Mouse (Mus musculus): Measurements from ENCODE around the gene Mum1. TPM values are rescaled to one million over a fixed set of nuclear protein-coding genes. Genes with fewer than 3 reads are reported as not detected.

Mum1 gene
- polyA plus RNA-seq, 1 experiment from 2014 or later: 35.0 TPM

DNA sequence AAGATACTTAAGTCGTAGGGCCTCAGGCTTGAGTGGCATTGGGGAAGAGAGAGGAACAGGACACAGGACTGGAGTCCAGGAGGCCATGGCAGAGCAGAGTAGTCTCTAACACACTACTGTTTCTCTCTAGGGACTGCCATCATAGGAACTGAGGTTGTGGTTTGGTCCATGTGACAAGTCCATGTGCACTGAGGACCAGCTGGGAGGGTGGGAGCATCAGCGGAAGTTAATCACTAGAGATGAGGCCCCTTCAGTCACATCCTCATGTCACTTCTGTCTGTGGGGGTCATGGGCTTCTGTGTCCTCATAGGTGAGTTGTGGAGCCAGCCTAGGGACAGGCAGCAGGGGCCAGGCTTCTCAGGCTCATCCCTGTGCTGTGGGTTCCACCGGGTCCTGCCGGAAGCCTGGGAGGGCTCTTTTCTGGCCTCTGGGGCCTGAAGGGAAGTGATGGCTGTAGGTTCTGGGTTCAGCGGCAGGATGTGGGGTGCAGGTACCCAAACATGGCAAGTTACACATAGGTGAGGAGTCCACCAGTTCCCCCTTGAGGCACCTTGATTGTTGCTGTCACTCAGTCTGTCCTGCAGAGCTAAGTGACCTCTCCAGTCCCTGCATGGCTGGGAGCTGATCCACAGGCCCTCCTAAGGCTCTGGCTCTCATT, 45.1 kb downstream of the Mum1 start:
- Histone ChIP-seq H3K27me3 (ENCODE audit: control insufficient read depth, insufficient read depth, low read length) (no peaks in the 10 kb centered on the region), H3K4me1 (ENCODE audit: control insufficient read depth, insufficient read depth, low read length) (peaks cover 25% of the 10 kb centered on the region), H3K27ac (ENCODE audit: low read depth, low read length) (no peak overlapping the region), H3K4me2 (ENCODE audit: low read depth, low read length) (no peak overlapping the region), H3K4me3 (ENCODE audit: low read depth, low read length) (no peak overlapping the region), H3K36me3 (ENCODE audit: control insufficient read depth, insufficient read depth, low read length) (peaks cover 12% of the 10 kb centered on the region), H3K9ac (replicated peaks; ENCODE audit: low read depth, low read length) (0 out of 2 replicates have a peak overlapping the region, but pooled peaks have one; percentile 34), H3K9me3 (ENCODE audit: control insufficient read depth, low read length) (no peaks in the 10 kb centered on the region)
- no peak for ATAC-seq (ENCODE audit: low read depth)
- 87% methylated on average over 5 of the region's 5 CpGs for whole genome bisulfite sequencing

DNA sequence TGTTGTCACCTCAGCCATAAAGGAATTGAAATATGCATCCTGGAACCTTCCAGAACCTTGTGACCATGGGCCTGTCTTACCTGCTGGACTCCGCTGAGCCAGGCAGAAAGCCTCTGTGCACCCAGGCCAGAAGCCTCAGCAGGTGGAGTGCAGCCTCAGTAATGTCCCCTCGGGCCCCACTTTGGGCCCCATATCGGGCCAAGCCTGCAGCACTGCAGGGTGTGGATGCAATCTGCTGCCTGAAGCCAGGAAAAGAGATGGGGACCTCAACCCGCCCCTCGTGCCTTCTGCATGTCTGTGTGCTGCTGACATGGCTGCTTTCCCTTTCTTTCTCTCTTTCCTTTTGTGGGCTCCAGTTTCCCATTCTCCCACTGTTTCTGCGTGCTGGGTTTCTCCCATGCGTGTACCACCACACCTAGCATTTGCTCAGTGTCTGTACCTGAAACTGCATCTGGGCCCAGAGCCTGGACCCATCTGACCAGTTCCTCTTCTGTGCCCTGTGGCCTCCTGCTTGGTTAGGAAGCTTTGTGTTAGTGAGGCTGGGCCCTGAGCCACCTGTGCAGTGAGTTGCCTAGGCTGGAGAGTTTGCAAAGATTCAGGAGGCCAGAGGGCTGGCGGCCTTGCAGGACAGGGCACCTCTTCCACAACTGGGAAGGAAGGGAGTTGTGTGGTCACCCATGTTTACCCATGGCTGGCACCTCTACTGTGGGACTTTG, 45.8 kb downstream of the Mum1 start:
- 0 out of 2 replicates have a peak overlapping the region, but pooled peaks have one; percentile 16 for H3K9ac ChIP-seq (replicated peaks; ENCODE audit: low read depth, low read length)
- ATAC-seq (ENCODE audit: low read depth): no peak
- no peaks in the 10 kb centered on the region for H3K9me3 ChIP-seq (ENCODE audit: control insufficient read depth, low read length)
- peaks cover 16% of the 10 kb centered on the region for H3K36me3 ChIP-seq (ENCODE audit: control insufficient read depth, insufficient read depth, low read length)
- H3K4me1 ChIP-seq (ENCODE audit: control insufficient read depth, insufficient read depth, low read length): peaks cover 18% of the 10 kb centered on the region
- no peaks in the 10 kb centered on the region for H3K27me3 ChIP-seq (ENCODE audit: control insufficient read depth, insufficient read depth, low read length)
- no peak overlapping the region for H3K4me3 ChIP-seq (ENCODE audit: low read depth, low read length)
- H3K27ac ChIP-seq (ENCODE audit: low read depth, low read length): no peak overlapping the region
- 90% methylated on average over 8 of the region's 8 CpGs for WGBS
- H3K4me2 ChIP-seq (ENCODE audit: low read depth, low read length): no peak overlapping the region

- Histone ChIP-seq H3K9me3 (ENCODE audit: control insufficient read depth, low read length) (no peaks in the 10 kb centered on the region), H3K27ac (ENCODE audit: low read depth, low read length) (no peak overlapping the region), H3K9ac (replicated peaks; ENCODE audit: low read depth, low read length) (no peak overlapping the region), H3K36me3 (ENCODE audit: control insufficient read depth, insufficient read depth, low read length) (peaks cover 34% of the 10 kb centered on the region), H3K27me3 (ENCODE audit: control insufficient read depth, insufficient read depth, low read length) (no peaks in the 10 kb centered on the region), H3K4me3 (ENCODE audit: low read depth, low read length) (no peak overlapping the region), H3K4me2 (ENCODE audit: low read depth, low read length) (no peak overlapping the region), H3K4me1 (ENCODE audit: control insufficient read depth, insufficient read depth, low read length) (peaks cover 4% of the 10 kb centered on the region; the same call in 1 of the 2 replicates)
- 97% methylated on average over 3 of the region's 3 CpGs for WGBS
- ATAC-seq (ENCODE audit: low read depth): no peak
These were observed 47.6 kb downstream of the Mum1 start for GRCm38 (mm10) chr10:80273847-80274246.

- 87% methylated on average over 5 of the region's 5 CpGs for WGBS
- Histone ChIP-seq H3K27ac (ENCODE audit: low read depth, low read length) (no peak overlapping the region), H3K4me3 (ENCODE audit: low read depth, low read length) (no peak overlapping the region), H3K36me3 (ENCODE audit: control insufficient read depth, insufficient read depth, low read length) (peaks cover 55% of the 10 kb centered on the region), H3K9me3 (ENCODE audit: control insufficient read depth, low read length) (no peaks in the 10 kb centered on the region), H3K9ac (replicated peaks; ENCODE audit: low read depth, low read length) (no peak overlapping the region), H3K4me2 (ENCODE audit: low read depth, low read length) (no peak overlapping the region), H3K27me3 (ENCODE audit: control insufficient read depth, insufficient read depth, low read length) (no peaks in the 10 kb centered on the region), H3K4me1 (ENCODE audit: control insufficient read depth, insufficient read depth, low read length) (no peaks in the 10 kb centered on the region)
- ATAC-seq (ENCODE audit: low read depth): no peak
These were observed 50.0 kb downstream of the Mum1 start for GRCm38 (mm10) chr10:80276238-80276637.

DNA sequence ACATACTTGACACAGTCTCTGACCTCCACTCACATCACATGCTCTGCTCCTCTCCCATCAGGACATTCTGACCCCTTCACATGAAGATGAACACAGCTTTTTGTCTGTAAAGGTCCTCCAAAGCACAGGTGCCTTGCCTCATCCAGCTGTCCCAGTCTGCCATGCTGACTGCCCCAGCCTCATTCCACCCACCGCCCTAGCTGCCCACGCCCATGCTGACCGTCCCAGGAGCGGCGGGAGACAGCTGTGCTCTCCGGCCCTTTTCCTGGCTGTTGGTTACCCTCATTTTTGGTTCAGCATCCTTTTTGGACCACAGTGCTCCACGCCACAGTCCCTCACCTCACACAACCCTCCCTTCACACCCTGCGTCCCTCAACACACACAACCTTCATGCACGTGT, 52.2 kb downstream of the Mum1 start:
- Histone ChIP-seq H3K9me3 (ENCODE audit: control insufficient read depth, low read length) (no peaks in the 10 kb centered on the region), H3K4me1 (ENCODE audit: control insufficient read depth, insufficient read depth, low read length) (no peaks in the 10 kb centered on the region), H3K9ac (replicated peaks; ENCODE audit: low read depth, low read length) (no peak overlapping the region), H3K27me3 (ENCODE audit: control insufficient read depth, insufficient read depth, low read length) (no peaks in the 10 kb centered on the region), H3K4me2 (ENCODE audit: low read depth, low read length) (no peak overlapping the region), H3K27ac (ENCODE audit: low read depth, low read length) (no peak overlapping the region), H3K4me3 (ENCODE audit: low read depth, low read length) (no peak overlapping the region), H3K36me3 (ENCODE audit: control insufficient read depth, insufficient read depth, low read length) (peaks cover 74% of the 10 kb centered on the region)
- WGBS: 94% methylated on average over 9 of the region's 9 CpGs
- ATAC-seq (ENCODE audit: low read depth): no peak

DNA sequence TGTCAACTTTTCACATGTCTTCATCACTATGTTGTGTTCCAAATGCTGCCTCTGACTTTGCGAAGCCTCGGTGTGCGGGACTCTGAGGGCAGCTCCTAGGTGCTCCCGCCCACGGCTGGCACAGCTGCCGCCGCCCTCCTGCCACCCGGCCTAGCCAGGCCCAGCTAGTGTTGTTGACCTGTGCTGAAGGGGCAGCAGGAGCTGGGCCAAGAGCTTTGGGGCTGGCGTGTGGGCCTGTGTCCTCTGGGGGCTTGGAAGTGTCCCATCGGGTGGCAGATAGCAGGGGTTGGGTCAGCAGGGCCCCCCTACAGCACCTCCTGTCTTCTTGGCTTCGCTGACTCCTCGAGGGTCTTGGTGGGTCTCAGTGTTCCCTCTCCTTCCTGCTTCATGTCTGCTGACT, 53.0 kb downstream of the Mum1 start:
- H3K4me3 ChIP-seq (ENCODE audit: low read depth, low read length): no peak overlapping the region
- no peak overlapping the region for H3K9ac ChIP-seq (replicated peaks; ENCODE audit: low read depth, low read length)
- H3K4me1 ChIP-seq (ENCODE audit: control insufficient read depth, insufficient read depth, low read length): no peaks in the 10 kb centered on the region
- no peak for ATAC-seq (ENCODE audit: low read depth)
- H3K9me3 ChIP-seq (ENCODE audit: control insufficient read depth, low read length): no peaks in the 10 kb centered on the region
- H3K27me3 ChIP-seq (ENCODE audit: control insufficient read depth, insufficient read depth, low read length): no peaks in the 10 kb centered on the region
- no peak overlapping the region for H3K27ac ChIP-seq (ENCODE audit: low read depth, low read length)
- peaks cover 77% of the 10 kb centered on the region for H3K36me3 ChIP-seq (ENCODE audit: control insufficient read depth, insufficient read depth, low read length)
- WGBS: 95% methylated on average over 12 of the region's 12 CpGs
- no peak overlapping the region for H3K4me2 ChIP-seq (ENCODE audit: low read depth, low read length)

- Histone ChIP-seq H3K4me1 (ENCODE audit: control insufficient read depth, insufficient read depth, low read length) (no peaks in the 10 kb centered on the region), H3K9me3 (ENCODE audit: control insufficient read depth, low read length) (no peaks in the 10 kb centered on the region), H3K27me3 (ENCODE audit: control insufficient read depth, insufficient read depth, low read length) (no peaks in the 10 kb centered on the region), H3K36me3 (ENCODE audit: control insufficient read depth, insufficient read depth, low read length) (peaks cover 88% of the 10 kb centered on the region), H3K4me3 (ENCODE audit: low read depth, low read length) (no peak overlapping the region), H3K9ac (replicated peaks; ENCODE audit: low read depth, low read length) (no peak overlapping the region; the same call in 1 of the 2 replicates), H3K4me2 (ENCODE audit: low read depth, low read length) (no peak overlapping the region), H3K27ac (ENCODE audit: low read depth, low read length) (no peak overlapping the region)
- 94% methylated on average over 7 of the region's 7 CpGs for WGBS
- 0 out of 2 replicates have a peak, but pooled peaks have one; percentile 14 for ATAC-seq (ENCODE audit: low read depth)
These were observed 55.1 kb downstream of the Mum1 start for GRCm38 (mm10) chr10:80281304-80281703.

GRCm38 (mm10) chr10:80281921-80282371, 55.7 kb downstream of the Mum1 start:
- Histone ChIP-seq H3K4me1 (ENCODE audit: control insufficient read depth, insufficient read depth, low read length) (no peaks in the 10 kb centered on the region), H3K4me2 (ENCODE audit: low read depth, low read length) (no peak overlapping the region), H3K27me3 (ENCODE audit: control insufficient read depth, insufficient read depth, low read length) (no peaks in the 10 kb centered on the region), H3K4me3 (ENCODE audit: low read depth, low read length) (no peak overlapping the region), H3K9ac (replicated peaks; ENCODE audit: low read depth, low read length) (no peak overlapping the region; the same call in 1 of the 2 replicates), H3K36me3 (ENCODE audit: control insufficient read depth, insufficient read depth, low read length) (peaks cover 88% of the 10 kb centered on the region), H3K27ac (ENCODE audit: low read depth, low read length) (no peak overlapping the region), H3K9me3 (ENCODE audit: control insufficient read depth, low read length) (no peaks in the 10 kb centered on the region)
- peak; percentile 28; the same call in 1 of the 2 replicates for ATAC-seq (ENCODE audit: low read depth)
- 55% methylated on average over 8 of the region's 8 CpGs for WGBS
